9 mouse cellular contexts compared by ENCODE assay signal in the genomic region with DNA sequence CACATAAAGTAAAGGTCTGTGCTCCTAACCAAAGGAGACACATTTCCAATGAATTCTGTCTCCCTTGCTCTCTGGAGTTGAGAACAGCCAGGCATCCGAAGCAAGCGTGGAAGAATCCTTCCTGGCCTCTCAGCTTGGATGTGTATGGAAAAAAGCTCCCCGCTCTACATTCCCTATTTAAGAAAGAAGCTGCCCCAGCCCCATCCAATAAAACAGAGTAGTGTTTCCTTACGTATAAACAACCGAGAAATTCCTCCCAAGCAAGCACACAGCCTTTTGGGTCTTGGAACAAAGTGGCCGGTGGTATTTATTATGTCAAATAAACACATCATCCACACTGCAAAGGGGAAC.
DNase-seq lines count a peak whose midpoint lies in the region; ATAC-seq and TF ChIP-seq lines count a peak whose summit lies in the region.
"Had no signal": no experiment of that assay in that cellular context is flagged by ENCODE, and none has a peak within 500 bp of the region (broad histone marks: within the 10 kb centered on the region; RNA-seq: fewer than 3 reads in every experiment).

No protein-coding gene starts in this region.

- WGBS in kidney, postnatal 0 days, result 38% methylated on average over 6 of the region's 6 CpGs
- 16% methylated on average over 6 of the region's 6 CpGs for WGBS in forebrain, embryonic 13.5 days
- WGBS in limb, embryonic 10.5 days, result 24% methylated on average over 6 of the region's 6 CpGs

- TF ChIP-seq CTCF in kidney, postnatal 0 days (IDR thresholded peaks at IDR 0.05; ENCODE audit: low read depth), result no peak

- ATAC-seq in kidney, postnatal 0 days (replicated peaks; ENCODE audit: low FRiP score, low read depth), result no peak
- no peak for ATAC-seq in forebrain, embryonic 13.5 days

- no peaks in the 10 kb centered on the region for H3K9me3 ChIP-seq in kidney, postnatal 0 days (replicated peaks; ENCODE audit: low read length)
- no peaks in the 10 kb centered on the region for H3K9me3 ChIP-seq in forebrain, embryonic 13.5 days (replicated peaks)
- H3K9me3 ChIP-seq in limb, embryonic 10.5 days (replicated peaks), result no peaks in the 10 kb centered on the region
- H3K9me3 ChIP-seq: G1E had no signal

- no peaks in the 10 kb centered on the region for H3K79me2 ChIP-seq in myocyte (ENCODE audit: control insufficient read depth, insufficient read depth)

- DNase-seq in kidney, postnatal 0 days (ENCODE audit: low spot score), result peak; percentile 54
- no peak for DNase-seq in kidney, adult 9 months
- DNase-seq in limb, embryonic 10.5 days (ENCODE audit: low spot score), result no peak
- no peak for DNase-seq in left cerebral cortex, postnatal 36 days (ENCODE audit: low spot score in 2 of 2)
- no peak for DNase-seq in retina, embryonic 14.5 days (ENCODE audit: low spot score)
- no peak for DNase-seq in left cerebral cortex, adult 18-20 months (ENCODE audit: low spot score in 2 of 2)

- no peak overlapping the region for H3K4me2 ChIP-seq in kidney, postnatal 0 days (ENCODE audit: low read length)
- peak overlapping the region; percentile 36; the same call in 1 of the 2 replicates for H3K4me2 ChIP-seq in forebrain, embryonic 13.5 days
- peak overlapping the region; percentile 73 for H3K4me2 ChIP-seq in myocyte (ENCODE audit: low read depth)

- no peaks in the 10 kb centered on the region for H3K27me3 ChIP-seq in kidney, postnatal 0 days (ENCODE audit: insufficient read depth, low read length)
- H3K27me3 ChIP-seq in forebrain, embryonic 13.5 days, result no peaks in the 10 kb centered on the region
- H3K27me3 ChIP-seq in limb, embryonic 10.5 days (ENCODE audit: low read depth, poor library complexity, severe bottlenecking), result no peaks in the 10 kb centered on the region
- H3K27me3 ChIP-seq in myocyte (ENCODE audit: control insufficient read depth, insufficient read depth, insufficient read length), result no peaks in the 10 kb centered on the region

- peak overlapping the region; percentile 75 for H3K27ac ChIP-seq in kidney, postnatal 0 days
- H3K27ac ChIP-seq in forebrain, embryonic 13.5 days, result peak overlapping the region; percentile 79
- H3K27ac ChIP-seq in limb, embryonic 10.5 days, result peak overlapping the region; percentile 88

- H3K4me1 ChIP-seq in kidney, postnatal 0 days (replicated peaks; ENCODE audit: insufficient read depth, low read length), result no peaks in the 10 kb centered on the region
- H3K4me1 ChIP-seq in forebrain, embryonic 13.5 days, result peaks cover 18% of the 10 kb centered on the region
- peaks cover 39% of the 10 kb centered on the region for H3K4me1 ChIP-seq in limb, embryonic 10.5 days

- H3K4me3 ChIP-seq in kidney, postnatal 0 days (replicated peaks; ENCODE audit: low read depth, low read length), result no peak overlapping the region
- no peak overlapping the region for H3K4me3 ChIP-seq in forebrain, embryonic 13.5 days
- H3K4me3 ChIP-seq in limb, embryonic 10.5 days, result peak overlapping the region; percentile 20; the same call in 1 of the 2 replicates
- no peak overlapping the region for H3K4me3 ChIP-seq in myocyte

- no peak for TF ChIP-seq POLR2A in myocyte (IDR thresholded peaks at IDR 0.05; ENCODE audit: insufficient read length, low read depth)

- no peaks in the 10 kb centered on the region for H3K36me3 ChIP-seq in kidney, postnatal 0 days (ENCODE audit: insufficient read depth, low read length)
- no peaks in the 10 kb centered on the region for H3K36me3 ChIP-seq in forebrain, embryonic 13.5 days (ENCODE audit: poor library complexity, severe bottlenecking)
- H3K36me3 ChIP-seq in limb, embryonic 10.5 days, result no peaks in the 10 kb centered on the region
- no peaks in the 10 kb centered on the region for H3K36me3 ChIP-seq in myocyte (ENCODE audit: control insufficient read depth, insufficient read depth)
- H3K36me3 ChIP-seq: G1E had no signal

- intact Hi-C loops in left cerebral cortex, postnatal 36 days (cut with DNase I), result no loop called here

- H3ac ChIP-seq in myocyte (ENCODE audit: control insufficient read depth, insufficient read length), result no peak overlapping the region

- no peak overlapping the region for H3K9ac ChIP-seq in kidney, postnatal 0 days (ENCODE audit: low read depth, low read length)
- H3K9ac ChIP-seq in forebrain, embryonic 13.5 days, result no peak overlapping the region

TF ChIP-seq in myocyte, 11 proteins besides CTCF, POLR2A, EP300 and RAD21:
- TF ChIP-seq MYOG (IDR thresholded peaks at IDR 0.05; ENCODE audit: control insufficient read depth in 1 of 3, insufficient read depth in 1 of 3, insufficient read length in 2 of 3, low read depth in 2 of 3) (no peak), SRF (IDR thresholded peaks at IDR 0.05; ENCODE audit: control insufficient read depth, insufficient read length, low read depth) (no peak), TCF3 (IDR thresholded peaks at IDR 0.05; ENCODE audit: insufficient read length, low read depth) (no peak), E2F4 (IDR thresholded peaks at IDR 0.05; ENCODE audit: insufficient read depth) (no peak), TCF12 (IDR thresholded peaks at IDR 0.05; ENCODE audit: insufficient read depth, poor library complexity, severe bottlenecking) (no peak), CEBPB (IDR thresholded peaks at IDR 0.05; ENCODE audit: insufficient read depth, poor library complexity, severe bottlenecking) (no peak), REST (IDR thresholded peaks at IDR 0.05; ENCODE audit: insufficient read depth, insufficient read length) (no peak), MYOD1 (IDR thresholded peaks at IDR 0.05; ENCODE audit: control insufficient read depth in 1 of 3, insufficient read length in 2 of 3, low read depth in 2 of 3) (no peak), POLR2AphosphoS2 (IDR thresholded peaks at IDR 0.05; ENCODE audit: insufficient read length, low read depth) (no peak), USF1 (IDR thresholded peaks at IDR 0.05; ENCODE audit: low read depth) (no peak), MAX (IDR thresholded peaks at IDR 0.05; ENCODE audit: low read depth) (no peak)
